Mouse (Mus musculus) liver, embryonic 14.5 days (tissue): ENCODE results near the gene Tec. TPM values are rescaled to one million over a fixed set of nuclear protein-coding genes. Genes with fewer than 3 reads are reported as not detected.
"Not testable (repeated sequence)": the region's sequence is repeated elsewhere in the genome, so short reads cannot be mapped to it uniquely, and the experiment has no call there.

ENCODE experiments used
- ATAC-seq: fragments of 200-750 bp; cut with Nextera tagmentation; 2 replicates; pipeline ENCODE4 v1.8.0; 2017; ENCODE audit warnings: moderate number of reproducible peaks, mild to moderate bottlenecking, moderate library complexity; ENCODE audit not compliant: insufficient read depth
- DNase-seq, 3 experiments: peaks; one replicate each; pipeline ENCODE4 v3.0.0-alpha.2; 2012 to 2013; ENCODE audit warnings: low read depth in 3 of 3, low spot score in 3 of 3
- H3K27ac ChIP-seq: fragments of 300-500 bp; sonication (generic); 2 replicates; pipeline ENCODE4 v1.5.1; 2014; ENCODE audit warnings: moderate library complexity, mild to moderate bottlenecking, control low read depth, inconsistent platforms
- H3K27me3 ChIP-seq: fragments of 300-500 bp; sonication (generic); 2 replicates; pipeline ENCODE4 v1.6.1; 2014; ENCODE audit warnings: mild to moderate bottlenecking, low read length, moderate library complexity; ENCODE audit not compliant: control insufficient read depth, insufficient read depth
- H3K36me3 ChIP-seq: fragments of 300-500 bp; sonication (generic); replicated peaks from 2 replicates; pipeline ENCODE4 v1.6.1; 2014; ENCODE audit warnings: low read depth; ENCODE audit not compliant: control insufficient read depth, insufficient read depth
- H3K4me1 ChIP-seq, 2 experiments: fragments of 200-500 bp in 1 of 2; fragments of 300-500 bp in 1 of 2; sonication (generic) in 1 of 2; replicated peaks; 2 replicates each; pipeline ENCODE4 v1.6.1; 2012 to 2014; ENCODE audit warnings: antibody characterized with exemption in 1 of 2, inconsistent platforms in 1 of 2, low read length in 1 of 2; ENCODE audit not compliant: control insufficient read depth in 2 of 2, insufficient read depth in 2 of 2
- H3K4me2 ChIP-seq: fragments of 300-500 bp; sonication (generic); 2 replicates; pipeline ENCODE4 v1.6.1; 2014; ENCODE audit warnings: low read depth, mild to moderate bottlenecking, control low read depth, moderate library complexity
- H3K4me3 ChIP-seq, 2 experiments: fragments of 200-500 bp in 1 of 2; fragments of 300-500 bp in 1 of 2; sonication (generic) in 1 of 2; 2 replicates each; pipeline ENCODE4 v1.5.1; 2012 to 2014; ENCODE audit warnings: low read depth in 2 of 2, low read length in 2 of 2, mild to moderate bottlenecking in 2 of 2, control low read depth in 1 of 2, inconsistent platforms in 1 of 2, moderate library complexity in 1 of 2; ENCODE audit not compliant: insufficient read depth in 1 of 2
- H3K9ac ChIP-seq: fragments of 300-500 bp; sonication (generic); replicated peaks from 2 replicates; pipeline ENCODE4 v1.6.1; 2014; ENCODE audit warnings: mild to moderate bottlenecking, control low read depth, moderate library complexity
- H3K9me3 ChIP-seq: fragments of 300-500 bp; sonication (generic); 2 replicates; pipeline ENCODE4 v1.6.1; 2016; ENCODE audit warnings: low read length, mixed read lengths; ENCODE audit not compliant: control insufficient read depth
- CTCF ChIP-seq: IDR thresholded peaks from 2 replicates; pipeline ENCODE4 v1.5.1; 2016; ENCODE audit warnings: antibody characterized with exemption, low read depth, control low read depth
- EP300 ChIP-seq: IDR thresholded peaks from 2 replicates; pipeline ENCODE4 v1.6.1; 2016; ENCODE audit warnings: antibody characterized with exemption, low read depth
- WGBS: fragments of 180-500 bp; shearing (Covaris S2); extraction: QIAGEN DNeasy Blood & Tissue Kit; methylation state at CpG from one replicate; pipeline ENCODE4 v1.1.7; 2014; ENCODE audit not compliant: insufficient replicate concordance; 5-methylcytosine and 5-hydroxymethylcytosine counted together
- polyA plus RNA-seq, 2 experiments: library from polyadenylated mRNA; depleted of rRNA in 1 of 2; stranded (reverse) in 1 of 2; unstranded in 1 of 2; fragments of >200 nt; fragmentation: Nextera tagmentation in 1 of 2; extraction: Ambion mirVana in 1 of 2; gene quantifications; 2 replicates each; pipeline versions ENCODE4 v1.2.1 to v1.2.3; 2012 to 2014

Gene Tec
- polyA plus RNA-seq, 2 experiments = 1.9 to 3.3 TPM

GRCm38 (mm10) chr5:72820036-72820640, 48.1 kb downstream of the Tec start:
- TF ChIP-seq CTCF (no peak), EP300 (no peak)
- Histone ChIP-seq H3K4me3 (no peak overlapping the region), H3K9me3 (no peaks in the 10 kb centered on the region), H3K4me1 (peaks cover 0 to 6% of the 10 kb centered on the region in 2 experiments; a peak in 2 of 4 replicates), H3K27me3 (no peaks in the 10 kb centered on the region), H3K4me2 (no peak overlapping the region), H3K36me3 (no peaks in the 10 kb centered on the region), H3K27ac (no peak overlapping the region), H3K9ac (no peak overlapping the region)
- 66% methylated on average over 8 of the region's 8 CpGs for WGBS
- ATAC-seq (no peak), DNase-seq (no peak)

DNA sequence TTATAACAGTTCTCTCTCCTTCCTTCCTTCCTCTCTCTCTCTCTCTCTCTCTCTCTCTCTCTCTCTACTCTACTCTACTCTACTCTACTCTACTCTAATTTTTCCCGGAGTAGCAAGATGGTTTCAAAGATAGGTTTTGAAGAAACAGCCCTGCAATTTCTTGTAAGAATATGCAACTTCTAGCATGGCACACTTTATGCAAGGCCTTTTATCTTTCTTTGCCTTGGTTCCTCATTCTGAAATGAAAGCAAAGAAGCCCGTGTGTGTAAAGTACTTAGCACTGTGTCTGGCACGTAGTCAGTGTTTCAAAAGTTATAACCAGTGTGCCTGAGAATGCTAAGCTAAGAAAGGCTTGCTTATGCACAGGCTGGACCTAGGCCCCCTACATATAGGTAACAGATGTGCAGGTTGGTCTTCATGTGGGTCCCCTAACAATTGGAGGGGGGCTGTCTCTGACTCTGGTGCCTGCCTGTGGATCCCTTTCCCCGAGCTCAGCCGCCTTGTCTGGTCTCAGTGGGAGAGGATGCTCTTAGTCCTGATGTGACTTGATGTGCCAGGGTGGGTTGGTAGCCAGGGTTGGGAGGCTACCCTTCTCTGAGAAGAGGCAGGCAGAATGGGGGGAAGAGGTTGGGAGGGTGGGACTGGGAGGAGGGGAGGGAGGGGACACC, 49.6 kb downstream of the Tec start:
- Histone ChIP-seq H3K27ac (no peak overlapping the region), H3K9ac (no peak overlapping the region), H3K4me3 (no peak overlapping the region), H3K9me3 (no peaks in the 10 kb centered on the region), H3K27me3 (no peaks in the 10 kb centered on the region), H3K4me2 (no peak overlapping the region), H3K4me1 (peaks cover 0 to 6% of the 10 kb centered on the region in 2 experiments; a peak in 2 of 4 replicates), H3K36me3 (no peaks in the 10 kb centered on the region)
- ATAC-seq (no peak), DNase-seq (no peak)
- WGBS = 24% methylated on average over 5 of the region's 5 CpGs
- TF ChIP-seq EP300 (no peak), CTCF (no peak)

DNA sequence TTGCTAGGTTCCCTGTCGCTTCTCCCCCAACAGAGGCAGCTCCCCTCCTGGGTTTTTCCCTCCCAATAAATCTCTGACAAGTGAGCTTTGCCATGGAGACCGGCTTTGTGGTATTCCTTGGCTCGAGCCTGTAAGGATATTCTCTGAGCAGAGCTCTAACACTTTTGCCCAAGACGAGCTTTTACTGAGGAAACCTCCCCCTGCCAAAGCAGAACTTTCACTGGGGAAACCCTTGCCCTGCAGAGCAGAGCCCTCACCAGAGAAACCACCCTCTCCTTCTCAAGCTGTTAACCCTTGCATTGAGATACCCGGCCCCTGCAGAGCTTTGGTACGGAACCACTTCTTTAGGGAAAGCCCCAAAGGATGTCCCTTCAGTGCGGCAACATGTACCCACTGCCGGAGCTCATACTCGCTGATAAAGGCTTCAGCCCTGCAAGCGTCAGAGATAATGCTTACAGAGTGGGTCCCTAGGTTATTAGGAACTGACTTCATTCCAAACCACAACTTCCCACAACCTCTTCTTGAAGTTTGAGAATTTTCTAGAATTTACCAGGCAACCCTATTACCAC, 50.7 kb downstream of the Tec start:
- H3K27me3 ChIP-seq = no peaks in the 10 kb centered on the region
- H3K9ac ChIP-seq = no peak overlapping the region; the same call in 1 of the 2 replicates
- WGBS = 11% methylated on average over 10 of the region's 10 CpGs
- no peak for ATAC-seq
- H3K9me3 ChIP-seq = no peaks in the 10 kb centered on the region
- H3K4me1 ChIP-seq = peaks cover 0 to 8% of the 10 kb centered on the region in 2 experiments; a peak in 2 of 4 replicates
- no peak for DNase-seq
- H3K4me3 ChIP-seq = no peak overlapping the region
- H3K36me3 ChIP-seq = no peaks in the 10 kb centered on the region
- no peak for TF ChIP-seq CTCF
- TF ChIP-seq EP300 = no peak
- no peak overlapping the region for H3K27ac ChIP-seq
- peak overlapping the region; percentile 36 for H3K4me2 ChIP-seq

DNA sequence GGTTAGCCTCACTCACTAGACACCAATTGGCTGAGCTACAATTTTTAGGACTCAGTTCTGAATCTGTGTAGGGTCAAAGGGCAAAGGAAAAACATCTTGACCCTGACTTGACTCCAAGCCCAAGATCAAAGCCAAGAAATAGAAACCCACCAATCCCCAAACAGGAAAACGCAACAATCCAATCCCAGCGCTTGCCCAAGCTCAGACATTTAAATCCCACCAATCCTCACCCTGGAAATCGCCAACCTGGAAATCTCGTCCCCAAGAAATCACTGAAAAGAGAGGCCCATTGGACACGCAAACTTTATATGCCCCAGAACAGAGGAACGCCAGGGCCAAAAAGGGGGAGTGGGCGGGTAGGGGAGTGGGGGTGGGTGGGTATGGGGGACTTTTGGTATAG, 51.3 kb downstream of the Tec start:
- H3K4me2 ChIP-seq, H3K27me3 ChIP-seq, H3K27ac ChIP-seq, H3K4me3 ChIP-seq, H3K36me3 ChIP-seq, ATAC-seq, H3K9ac ChIP-seq, DNase-seq, H3K4me1 ChIP-seq, H3K9me3 ChIP-seq: not testable (repeated sequence)
- WGBS = 61% methylated on average over 7 of the region's 7 CpGs

GRCm38 (mm10) chr5:72816491-72816890, 51.8 kb downstream of the Tec start:
- H3K9me3 ChIP-seq = no peaks in the 10 kb centered on the region
- no peak overlapping the region for H3K4me2 ChIP-seq
- DNase-seq (no peak), ATAC-seq (no peak)
- no peak overlapping the region for H3K9ac ChIP-seq
- 46% methylated on average over 2 of the region's 2 CpGs for WGBS
- H3K4me3 ChIP-seq = no peak overlapping the region
- H3K4me1 ChIP-seq = peaks cover 0 to 8% of the 10 kb centered on the region in 2 experiments; a peak in 2 of 4 replicates
- H3K27ac ChIP-seq = no peak overlapping the region
- no peaks in the 10 kb centered on the region for H3K27me3 ChIP-seq
- no peaks in the 10 kb centered on the region for H3K36me3 ChIP-seq
- TF ChIP-seq EP300 (no peak), CTCF (no peak)
